Mouse (Mus musculus) granulocyte monocyte progenitor cell, adult 5-6 weeks (primary cell): ENCODE measurements at regions not wholly inside any gene's neighbourhood (a gene's known extent, or its start where the extent isn't known, plus 50 kb on each side); places are given as distances from the start of the nearest gene placed in this dataset.

Experiments
- ATAC-seq: replicated peaks from 2 replicates; pipeline ENCODE4 v1.8.0; 2016; ENCODE audit warnings: mild to moderate bottlenecking, moderate TSS enrichment, inconsistent platforms; ENCODE audit not compliant: poor library complexity, severe bottlenecking

DNA sequence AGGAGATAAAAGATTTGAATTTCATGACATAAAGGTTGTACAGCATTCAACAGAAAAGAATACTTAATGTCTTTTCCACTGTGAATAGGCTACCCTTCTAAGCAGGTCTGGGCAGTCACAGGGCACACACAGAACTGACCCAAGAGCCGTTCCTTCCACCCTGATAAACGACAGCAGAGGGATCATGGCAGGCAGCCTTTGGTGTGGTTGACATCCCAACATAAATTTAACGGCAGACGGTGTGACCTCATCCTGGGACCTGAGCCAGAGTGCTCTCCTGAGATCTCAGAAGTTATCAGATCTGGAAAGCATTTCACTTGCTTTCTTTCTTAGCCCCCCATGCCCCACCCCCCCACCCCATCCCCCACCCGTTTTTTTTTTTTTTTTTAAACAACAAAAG is 290.1 kb downstream of the Sox4 start:
- ATAC-seq: no peak

- ATAC-seq: no peak
Observed at GRCm38 (mm10) chr13:28662316-28662752, 291.2 kb downstream of the Sox4 start.

- no peak for ATAC-seq
Observed at GRCm38 (mm10) chr13:28660151-28660550, 293.4 kb downstream of the Sox4 start.

DNA sequence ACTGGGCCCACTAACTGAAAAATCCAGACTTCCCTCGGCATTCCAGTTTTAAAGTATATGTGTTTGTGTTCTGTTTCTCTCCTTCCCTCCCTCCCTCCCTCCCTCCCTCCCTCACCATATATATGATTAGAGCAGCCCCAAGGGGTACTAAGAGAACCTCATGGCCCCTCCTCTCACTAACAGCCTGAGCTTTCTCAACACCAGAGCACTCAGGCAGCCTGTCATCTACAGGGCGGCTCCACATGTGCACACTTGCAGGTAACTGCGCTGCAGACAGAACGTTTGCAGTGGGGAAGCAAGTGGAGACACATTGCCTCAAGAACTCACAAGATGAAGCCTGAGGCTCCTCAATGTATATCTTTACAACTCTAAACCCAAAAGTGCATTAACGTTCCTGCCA is 294.9 kb downstream of the Sox4 start:
- ATAC-seq: no peak

- no peak for ATAC-seq
Observed at GRCm38 (mm10) chr13:28654883-28655282, 298.6 kb downstream of the Sox4 start.

DNA sequence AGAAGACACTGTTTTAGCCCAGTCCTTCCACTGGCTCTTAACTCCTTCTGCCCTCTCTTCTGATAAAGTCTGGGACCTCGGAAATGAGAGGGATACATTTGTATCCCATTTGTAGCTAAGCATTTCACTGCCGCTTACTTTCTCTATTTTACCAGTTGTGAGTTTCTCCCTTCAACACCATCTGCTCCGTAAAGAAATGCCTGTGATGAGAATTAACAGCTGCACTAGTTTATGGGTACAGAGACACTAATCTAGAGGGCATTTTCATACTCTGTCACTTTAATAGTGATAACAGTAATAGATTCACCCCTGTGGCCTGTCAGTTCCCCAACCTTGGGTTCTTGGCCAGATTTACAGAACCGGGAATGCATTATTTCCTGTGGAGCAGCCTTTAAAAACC is 300.2 kb downstream of the Sox4 start:
- ATAC-seq: no peak

- ATAC-seq: no peak
Observed at GRCm38 (mm10) chr13:28651810-28652209, 301.7 kb downstream of the Sox4 start.

DNA sequence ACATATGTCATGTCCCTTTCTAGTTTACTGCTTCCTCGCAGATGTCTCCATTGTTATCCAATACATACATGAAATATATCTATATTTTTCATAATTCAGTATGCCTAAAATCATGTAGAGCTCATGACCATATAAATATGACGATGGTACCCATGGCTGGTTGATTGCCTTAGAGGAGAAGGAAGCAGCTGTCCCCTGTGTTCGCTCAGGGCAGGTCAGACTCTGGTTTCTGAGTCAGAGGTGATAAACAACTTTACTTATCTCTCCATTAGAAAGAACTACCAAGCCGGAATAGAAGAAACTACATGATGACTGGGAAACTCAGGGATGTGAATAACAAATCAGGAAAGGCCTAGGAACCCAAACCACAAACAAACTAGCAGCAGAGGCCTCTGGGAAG is 307.6 kb downstream of the Sox4 start:
- no peak for ATAC-seq

DNA sequence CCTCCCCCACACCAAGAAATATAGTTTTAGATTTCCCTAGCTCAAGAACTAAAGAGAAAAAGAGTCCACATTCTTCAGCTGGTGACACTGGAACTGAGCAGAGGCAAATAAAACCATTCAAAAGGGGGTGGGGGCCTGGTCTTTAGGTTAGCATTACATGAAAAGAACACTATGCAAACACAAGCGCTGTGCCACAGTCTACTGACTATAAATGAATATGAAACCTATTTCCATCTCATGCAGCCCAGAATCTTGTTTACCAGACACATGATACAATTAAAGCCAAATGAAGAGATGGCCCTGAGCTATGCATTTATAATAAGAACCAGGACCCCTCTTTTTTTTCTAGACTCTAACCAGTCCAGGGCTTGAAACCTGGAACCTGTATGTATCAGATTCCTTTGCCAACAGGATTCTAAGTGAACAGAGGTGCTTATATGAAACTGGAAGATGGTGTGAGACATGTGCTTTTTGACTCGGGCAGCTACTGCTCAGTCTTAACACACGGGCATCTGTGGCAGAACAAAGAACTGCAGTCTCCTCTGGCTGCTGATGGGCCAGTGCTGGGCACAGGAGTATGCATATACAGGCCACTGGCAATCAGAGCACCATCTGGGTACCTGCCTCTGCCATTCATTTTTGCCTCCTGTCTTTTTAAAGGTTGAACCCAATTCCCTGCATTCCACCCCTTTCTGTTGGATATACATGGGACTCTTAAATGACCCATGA is 308.5 kb downstream of the Sox4 start:
- no peak for ATAC-seq

DNA sequence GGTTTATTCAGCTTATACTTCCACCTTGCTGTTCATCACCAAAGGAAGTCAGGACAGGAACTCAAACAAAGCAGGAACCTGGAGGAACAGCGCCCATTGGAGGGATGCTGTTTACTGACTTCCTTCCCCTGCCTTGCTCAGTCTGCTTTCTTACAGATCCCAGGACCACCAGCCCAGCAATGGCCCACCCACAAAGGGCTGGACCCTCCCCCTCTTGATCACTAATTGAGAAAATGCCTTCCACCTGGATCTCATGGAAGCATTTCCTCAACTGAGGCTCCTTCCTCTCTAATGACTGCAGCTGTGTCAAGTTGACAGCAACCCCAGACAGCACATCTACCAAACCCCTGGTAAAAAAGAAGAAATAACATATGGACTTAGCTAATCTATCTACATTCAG is 312.7 kb downstream of the Sox4 start:
- no peak for ATAC-seq

- ATAC-seq: no peak
Observed at GRCm38 (mm10) chr13:28635230-28635950, 318.1 kb downstream of the Sox4 start.

- no peak for ATAC-seq
Observed at GRCm38 (mm10) chr13:28633541-28634041, 319.9 kb downstream of the Sox4 start.

DNA sequence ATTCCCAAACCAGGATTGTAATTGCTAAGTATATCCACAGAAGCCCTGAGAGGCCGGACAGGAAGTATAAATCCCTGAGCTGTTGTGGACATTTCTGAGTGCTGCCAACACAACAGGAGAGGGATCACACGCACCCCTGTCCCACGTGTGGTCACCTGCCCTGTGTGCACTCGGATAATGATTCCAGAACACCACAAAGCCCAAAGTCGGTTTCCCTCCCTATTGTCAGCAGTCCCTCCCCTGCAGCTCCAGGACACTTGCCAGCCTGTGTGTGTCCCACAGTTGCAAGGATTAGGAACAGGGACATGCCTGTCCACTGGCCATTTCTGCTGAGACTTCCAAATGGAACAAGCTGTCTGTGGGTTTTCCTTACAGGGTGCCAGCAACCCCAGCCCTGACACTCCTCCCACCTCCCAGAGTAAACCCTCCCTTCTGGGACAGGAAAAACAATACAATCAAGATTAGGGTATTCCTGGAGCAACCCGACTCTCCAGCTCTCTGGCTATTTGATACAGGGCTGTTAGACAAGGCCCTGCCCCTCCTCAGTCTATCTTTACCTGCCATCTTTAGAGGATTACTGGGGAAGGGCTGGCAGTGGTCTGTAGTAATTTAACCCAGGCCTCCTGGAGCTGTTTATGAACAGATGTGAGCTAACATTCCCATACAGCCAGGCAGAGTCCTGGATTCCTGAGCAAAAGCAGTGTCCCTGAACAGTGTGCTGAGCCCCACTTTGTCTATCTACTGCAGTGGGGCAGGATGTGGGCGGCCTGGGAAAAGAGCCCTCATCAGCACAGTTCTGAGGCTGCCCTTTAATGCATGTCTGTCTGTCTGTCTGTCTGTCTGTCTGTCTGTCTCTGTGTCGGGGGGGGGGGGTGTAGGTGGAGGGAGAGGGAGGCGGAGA is 323.8 kb downstream of the Sox4 start:
- no peak for ATAC-seq

DNA sequence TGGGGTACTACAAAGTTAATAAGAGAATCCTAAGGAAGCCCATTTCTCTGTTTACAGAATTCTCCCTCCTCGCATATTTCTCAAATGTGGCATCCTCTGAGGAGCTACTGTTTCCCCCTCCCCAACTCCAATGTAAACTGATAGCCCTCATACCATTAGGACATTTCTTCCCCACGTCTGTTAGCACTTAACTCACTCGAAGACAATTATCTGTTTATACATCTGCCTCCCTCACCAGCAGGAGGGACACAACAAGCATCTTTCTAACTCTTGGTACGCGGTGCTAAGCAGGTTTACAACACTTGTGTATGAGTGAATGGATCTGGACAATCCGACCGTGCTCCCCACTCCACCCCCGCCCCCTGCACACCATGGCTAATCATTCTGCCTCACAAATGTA is 324.8 kb downstream of the Sox4 start:
- no peak for ATAC-seq

DNA sequence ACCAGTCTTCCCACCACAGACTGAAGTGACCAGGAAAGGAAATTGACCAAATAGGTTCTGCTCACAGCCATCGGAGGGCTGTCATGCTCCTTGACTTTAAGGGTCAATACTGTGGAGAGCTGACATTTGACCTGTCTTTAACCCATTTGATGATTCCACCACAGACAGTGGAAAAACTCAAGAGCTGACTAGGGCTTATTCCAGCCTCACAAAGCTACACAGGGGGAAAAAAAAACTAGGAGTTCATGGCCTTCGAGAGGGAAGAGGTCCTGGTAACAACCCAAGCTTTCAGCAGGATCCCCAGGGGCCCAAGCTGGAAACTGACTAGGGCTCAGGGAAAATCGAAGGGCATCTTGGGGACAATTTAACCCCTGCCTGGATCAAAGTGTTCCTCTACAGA is 334.6 kb downstream of the Sox4 start:
- no peak for ATAC-seq

- peak; percentile 83 for ATAC-seq
Observed at GRCm38 (mm10) chr13:28617503-28617902, 336.0 kb downstream of the Sox4 start.

- peak; percentile 88 for ATAC-seq
Observed at GRCm38 (mm10) chr13:28616645-28617381, 336.7 kb downstream of the Sox4 start.

DNA sequence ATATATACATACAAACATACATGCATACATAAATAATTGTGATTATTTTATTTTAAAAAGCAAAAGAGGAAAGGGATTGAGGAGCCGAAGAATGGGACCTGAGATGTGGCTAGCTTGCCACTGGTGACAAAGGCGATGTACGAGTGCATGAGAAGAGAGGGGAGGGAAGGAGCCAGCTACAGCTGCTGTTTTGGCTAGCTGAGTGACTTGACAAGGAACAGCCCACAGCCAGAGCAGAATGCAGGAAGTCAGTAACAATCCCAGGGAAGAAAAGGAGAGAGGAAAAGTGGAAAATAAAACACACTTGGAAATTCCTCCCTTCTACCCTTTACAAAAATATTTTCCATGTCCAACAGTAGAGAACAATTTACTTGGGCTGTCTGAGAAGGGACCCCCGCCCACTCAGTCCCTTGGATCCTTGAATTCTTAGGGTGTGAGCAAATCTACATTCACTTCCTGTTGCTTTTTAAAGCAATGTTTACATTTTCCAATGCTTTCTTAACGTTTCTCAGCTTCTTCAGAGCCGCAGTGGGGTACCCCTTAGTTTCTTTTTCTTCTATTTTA is 345.9 kb downstream of the Sox4 start:
- ATAC-seq: peak; percentile 52; the same call in 1 of the 2 replicates

GRCm38 (mm10) chr13:28606651-28607050 is 346.9 kb downstream of the Sox4 start:
- peak; percentile 80 for ATAC-seq

DNA sequence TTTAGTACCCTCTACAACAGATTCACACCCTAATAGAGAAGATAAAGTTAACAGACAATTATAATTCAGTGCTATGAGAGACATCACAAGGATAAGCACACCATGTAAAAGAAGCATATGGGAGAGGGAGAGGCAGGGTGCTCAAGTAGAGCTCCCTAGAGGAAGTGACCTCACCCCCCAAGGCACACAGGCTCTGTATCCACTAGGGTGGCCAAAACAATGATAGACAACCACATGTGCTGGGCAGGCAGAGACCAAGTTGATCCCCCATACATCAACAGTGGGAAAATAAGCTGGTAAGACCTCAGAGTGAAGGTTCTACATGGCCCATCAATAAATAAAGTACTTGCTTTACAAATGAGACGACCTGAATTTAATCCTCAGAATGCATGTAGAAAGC is 347.7 kb downstream of the Sox4 start:
- ATAC-seq: no peak
